Mouse (Mus musculus): Measurements from ENCODE around the gene Rtn3. TPM values are rescaled to one million over a fixed set of nuclear protein-coding genes. Genes with fewer than 3 reads are reported as not detected.

The Rtn3 gene
- polyA plus RNA-seq, 1 experiment, result 71.7 TPM

DNA sequence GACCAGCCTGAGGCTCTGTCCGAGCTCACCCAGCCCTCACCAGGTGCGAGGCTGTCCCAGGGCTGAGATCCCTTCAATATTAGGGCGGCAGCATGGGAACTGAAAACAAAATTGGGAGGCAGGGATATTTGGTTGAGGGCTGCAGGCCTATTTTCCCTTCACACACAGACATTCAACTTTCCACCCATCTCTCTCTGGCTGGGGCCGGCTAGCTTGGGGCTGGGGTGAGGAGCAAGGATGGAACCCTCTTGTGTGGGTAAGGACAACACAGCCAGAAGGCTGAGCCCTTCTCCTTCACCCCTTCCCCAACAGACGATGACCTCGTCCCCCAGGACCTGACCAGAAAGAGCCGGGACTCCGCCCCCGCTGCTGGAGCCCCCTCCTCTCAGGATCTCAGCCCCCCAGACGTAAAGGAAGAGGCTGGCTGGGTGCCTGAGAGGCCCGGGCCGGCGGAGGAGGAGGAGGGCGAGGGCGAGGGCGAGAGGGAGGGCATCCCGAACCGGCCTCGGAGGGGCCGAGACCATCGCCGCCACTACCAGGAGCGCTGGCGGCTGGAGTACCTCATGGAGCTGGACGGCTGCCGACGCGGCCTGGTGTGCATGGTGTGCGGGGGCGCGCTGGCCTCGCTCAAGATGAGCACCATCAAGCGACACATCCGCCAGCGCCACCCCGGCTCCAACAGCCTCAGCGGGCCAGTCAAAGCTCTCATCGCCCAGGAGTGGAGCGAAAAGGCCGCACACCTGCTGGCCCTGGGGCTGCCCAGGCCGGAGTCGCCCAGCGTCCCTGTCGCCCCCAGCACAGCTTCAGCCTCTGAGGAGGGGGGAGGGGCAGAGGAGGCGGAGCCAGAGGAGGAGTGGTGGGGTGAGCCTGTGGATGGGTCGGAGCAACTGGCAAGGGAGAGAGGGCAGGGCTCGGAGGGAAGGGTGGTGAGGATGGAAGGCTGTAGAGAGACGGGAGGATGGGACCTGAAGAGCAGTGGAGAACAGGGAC lies 61.2 kb downstream of the Rtn3 start:
- Histone ChIP-seq H3ac (ENCODE audit: control insufficient read depth, insufficient read length, low read depth) (no peak overlapping the region), H3K27me3 (ENCODE audit: control insufficient read depth, insufficient read depth, insufficient read length) (no peaks in the 10 kb centered on the region), H3K36me3 (ENCODE audit: control insufficient read depth, insufficient read depth) (peaks cover 40% of the 10 kb centered on the region), H3K79me2 (ENCODE audit: control insufficient read depth, insufficient read depth) (peaks cover 35% of the 10 kb centered on the region), H3K79me3 (ENCODE audit: low read depth) (peaks cover 24% of the 10 kb centered on the region), H3K4me3 (ENCODE audit: insufficient read depth, poor library complexity, severe bottlenecking) (no peak overlapping the region)
- TF ChIP-seq MAX (IDR thresholded peaks at IDR 0.05), result no peak
- TF ChIP-seq FOSL1 (IDR thresholded peaks at IDR 0.05; ENCODE audit: insufficient read depth, low read length, poor library complexity, severe bottlenecking), result no peak
- TF ChIP-seq CTCF (IDR thresholded peaks at IDR 0.05; ENCODE audit: control insufficient read depth, insufficient read depth, insufficient read length), result no peak
- no peak for TF ChIP-seq USF1 (IDR thresholded peaks at IDR 0.05; ENCODE audit: low read depth)
- TF ChIP-seq CEBPB (IDR thresholded peaks at IDR 0.05; ENCODE audit: low read depth), result no peak

DNA sequence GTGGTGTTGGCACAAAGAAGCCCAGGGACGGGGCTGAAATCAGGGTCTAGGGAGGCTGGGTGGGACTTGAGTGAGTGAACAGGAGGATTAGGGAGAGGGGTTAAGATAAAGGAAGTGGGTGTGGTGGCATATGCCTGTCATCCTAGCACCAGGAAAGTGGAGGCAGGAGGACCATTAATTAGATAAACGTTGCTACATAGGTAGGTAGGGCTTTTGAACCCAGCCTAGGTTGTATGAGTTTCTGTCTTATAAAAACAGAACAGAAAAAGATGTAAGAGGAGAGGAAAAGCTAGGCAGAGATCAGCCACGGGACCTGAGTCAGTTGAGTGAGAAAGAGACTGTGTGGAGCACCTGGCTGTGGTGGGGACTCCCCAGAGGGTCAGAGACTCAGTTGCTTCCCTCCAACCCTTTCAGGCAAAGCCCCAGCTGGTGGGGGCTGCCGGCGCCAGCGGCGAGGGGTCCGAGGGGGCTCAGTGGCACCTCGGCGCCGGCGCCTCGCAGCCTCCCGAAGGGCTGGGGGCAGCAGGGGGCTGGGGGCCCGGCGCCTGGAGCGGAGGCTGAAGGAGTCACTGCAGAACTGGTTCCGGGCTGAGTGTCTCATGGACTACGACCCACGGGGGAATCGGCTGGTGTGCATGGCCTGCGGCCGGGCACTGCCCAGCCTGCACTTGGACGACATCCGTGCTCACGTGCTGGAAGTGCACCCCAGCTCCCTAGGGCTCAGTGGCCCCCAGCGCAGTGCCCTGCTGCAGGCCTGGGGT lies 62.1 kb downstream of the Rtn3 start:
- H3ac ChIP-seq (ENCODE audit: control insufficient read depth, insufficient read length, low read depth), result no peak overlapping the region
- H3K36me3 ChIP-seq (ENCODE audit: control insufficient read depth, insufficient read depth), result peaks cover 32% of the 10 kb centered on the region
- no peak overlapping the region for H3K4me3 ChIP-seq (ENCODE audit: insufficient read depth, poor library complexity, severe bottlenecking)

DNA sequence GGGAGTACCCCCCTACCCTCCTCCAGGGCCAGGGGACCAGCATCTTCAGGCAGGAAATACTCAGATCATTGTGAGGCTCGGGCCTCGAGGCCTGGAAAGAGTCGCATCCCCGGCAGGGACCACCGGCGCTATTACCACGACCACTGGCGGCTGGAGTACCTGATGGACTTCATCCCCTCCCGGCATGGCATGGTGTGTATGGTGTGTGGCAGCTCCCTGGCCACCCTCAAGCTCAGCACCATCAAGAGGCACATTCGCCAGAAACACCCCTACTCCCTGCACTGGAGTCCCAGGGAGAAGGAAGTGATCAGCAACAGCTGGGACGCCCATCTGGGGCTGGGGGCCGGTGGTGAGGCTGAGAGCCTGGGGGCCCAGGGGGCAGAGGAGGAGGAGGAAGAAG lies 63.0 kb downstream of the Rtn3 start:
- TF ChIP-seq USF1 (IDR thresholded peaks at IDR 0.05; ENCODE audit: low read depth) (no peak), MYOD1 (IDR thresholded peaks at IDR 0.05; ENCODE audit: control insufficient read depth, insufficient read length, low read depth) (no peak), CEBPB (IDR thresholded peaks at IDR 0.05; ENCODE audit: low read depth) (no peak), CTCF (IDR thresholded peaks at IDR 0.05; ENCODE audit: control insufficient read depth, insufficient read depth, insufficient read length) (no peak), MYOG (IDR thresholded peaks at IDR 0.05; ENCODE audit: control insufficient read depth, extremely low read depth, insufficient read length) (no peak), FOSL1 (IDR thresholded peaks at IDR 0.05; ENCODE audit: insufficient read depth, low read length, poor library complexity, severe bottlenecking) (no peak), MAX (IDR thresholded peaks at IDR 0.05) (no peak)
- H3K79me2 ChIP-seq (ENCODE audit: control insufficient read depth, insufficient read depth), result peaks cover 35% of the 10 kb centered on the region
- peaks cover 24% of the 10 kb centered on the region for H3K79me3 ChIP-seq (ENCODE audit: low read depth)
- peaks cover 30% of the 10 kb centered on the region for H3K36me3 ChIP-seq (ENCODE audit: control insufficient read depth, insufficient read depth)
- H3ac ChIP-seq (ENCODE audit: control insufficient read depth, insufficient read length, low read depth), result no peak overlapping the region
- no peaks in the 10 kb centered on the region for H3K27me3 ChIP-seq (ENCODE audit: control insufficient read depth, insufficient read depth, insufficient read length)
- no peak overlapping the region for H3K4me3 ChIP-seq (ENCODE audit: insufficient read depth, poor library complexity, severe bottlenecking)

More for the DNA sequence above, 62.1 kb downstream of the Rtn3 start:
- TF ChIP-seq MAX (IDR thresholded peaks at IDR 0.05), result no peak
- no peak for TF ChIP-seq USF1 (IDR thresholded peaks at IDR 0.05; ENCODE audit: low read depth)
- TF ChIP-seq MYOD1 (IDR thresholded peaks at IDR 0.05; ENCODE audit: control insufficient read depth, insufficient read length, low read depth), result no peak
- no peak for TF ChIP-seq CTCF (IDR thresholded peaks at IDR 0.05; ENCODE audit: control insufficient read depth, insufficient read depth, insufficient read length)
- no peak for TF ChIP-seq CEBPB (IDR thresholded peaks at IDR 0.05; ENCODE audit: low read depth)
- TF ChIP-seq FOSL1 (IDR thresholded peaks at IDR 0.05; ENCODE audit: insufficient read depth, low read length, poor library complexity, severe bottlenecking), result no peak
- TF ChIP-seq MYOG (IDR thresholded peaks at IDR 0.05; ENCODE audit: control insufficient read depth, extremely low read depth, insufficient read length), result no peak
- H3K79me3 ChIP-seq (ENCODE audit: low read depth), result peaks cover 24% of the 10 kb centered on the region
- peaks cover 35% of the 10 kb centered on the region for H3K79me2 ChIP-seq (ENCODE audit: control insufficient read depth, insufficient read depth)
- H3K27me3 ChIP-seq (ENCODE audit: control insufficient read depth, insufficient read depth, insufficient read length), result no peaks in the 10 kb centered on the region

DNA sequence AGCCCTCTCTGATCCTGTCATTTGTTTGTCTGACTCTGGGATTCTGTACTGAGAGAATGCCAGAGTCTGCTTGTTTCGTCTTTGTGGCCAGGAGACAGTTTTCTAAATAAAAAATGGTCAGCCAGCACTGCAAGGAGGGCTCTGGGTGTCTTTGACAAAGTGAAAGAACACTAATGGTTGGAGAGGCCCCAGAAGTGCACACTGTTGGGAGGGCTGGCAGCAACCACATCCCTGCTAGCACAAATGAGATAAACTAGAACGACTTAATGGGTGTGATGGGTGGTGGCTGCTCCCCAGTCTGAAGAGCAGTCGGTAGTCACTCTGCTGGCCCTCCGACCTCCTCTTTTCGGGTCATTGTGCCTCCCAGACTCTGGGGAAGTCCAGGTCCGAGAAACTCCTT lies 63.9 kb downstream of the Rtn3 start:
- TF ChIP-seq MYOD1 (IDR thresholded peaks at IDR 0.05; ENCODE audit: control insufficient read depth, insufficient read length, low read depth) (no peak), CTCF (IDR thresholded peaks at IDR 0.05; ENCODE audit: control insufficient read depth, insufficient read depth, insufficient read length) (no peak), MAX (IDR thresholded peaks at IDR 0.05) (no peak), USF1 (IDR thresholded peaks at IDR 0.05; ENCODE audit: low read depth) (no peak), MYOG (IDR thresholded peaks at IDR 0.05; ENCODE audit: control insufficient read depth, extremely low read depth, insufficient read length) (no peak), CEBPB (IDR thresholded peaks at IDR 0.05; ENCODE audit: low read depth) (no peak), FOSL1 (IDR thresholded peaks at IDR 0.05; ENCODE audit: insufficient read depth, low read length, poor library complexity, severe bottlenecking) (no peak)
- peak overlapping the region; percentile 18 for H3K4me3 ChIP-seq (ENCODE audit: insufficient read depth, poor library complexity, severe bottlenecking)
- no peaks in the 10 kb centered on the region for H3K27me3 ChIP-seq (ENCODE audit: control insufficient read depth, insufficient read depth, insufficient read length)
- peaks cover 35% of the 10 kb centered on the region for H3K79me2 ChIP-seq (ENCODE audit: control insufficient read depth, insufficient read depth)
- peak overlapping the region; percentile 50 for H3ac ChIP-seq (ENCODE audit: control insufficient read depth, insufficient read length, low read depth)
- peaks cover 24% of the 10 kb centered on the region for H3K79me3 ChIP-seq (ENCODE audit: low read depth)
- H3K36me3 ChIP-seq (ENCODE audit: control insufficient read depth, insufficient read depth), result peaks cover 20% of the 10 kb centered on the region

Data from C2C12 (cell line).